Mouse (Mus musculus) gastrocnemius, postnatal 36 days (tissue): ENCODE measurements around the gene Gm44973. TPM values are rescaled to one million over a fixed set of nuclear protein-coding genes. Genes with fewer than 3 reads are reported as not detected.
"Not testable (repeated sequence)": the region's sequence is repeated elsewhere in the genome, so short reads cannot be mapped to it uniquely, and the experiment has no call there.

Source experiments
- DNase-seq, 2 experiments: peaks; one replicate each; pipeline ENCODE4 v3.0.0; 2022
- intact Hi-C: fragments of 180-260 bp; cut with DNase I; formaldehyde crosslinking; loops from one replicate; pipeline ENCODE4 v1.15.1; 2025
- long read RNA-seq, 2 experiments: library from polyadenylated mRNA; stranded (forward); transcript quantifications; one replicate each; pipeline ENCODE4 v2.0.0; 2021
- total RNA-seq, 2 experiments: library from RNA; stranded (reverse); gene quantifications; 2 replicates each; pipeline ENCODE4 v1.2.3; 2021

Gene Gm44973
- not detected for total RNA-seq
- long read RNA-seq, experiment 1, partial matches to known transcripts = 0 of 1 reads
- long read RNA-seq, experiment 1, other reads (novel, unspliced or antisense) = 1 of 1 reads
- long read RNA-seq, experiment 2, partial matches to known transcripts = 0 of 3 reads
- long read RNA-seq, experiment 2, other reads (novel, unspliced or antisense) = 3 of 3 reads

DNA sequence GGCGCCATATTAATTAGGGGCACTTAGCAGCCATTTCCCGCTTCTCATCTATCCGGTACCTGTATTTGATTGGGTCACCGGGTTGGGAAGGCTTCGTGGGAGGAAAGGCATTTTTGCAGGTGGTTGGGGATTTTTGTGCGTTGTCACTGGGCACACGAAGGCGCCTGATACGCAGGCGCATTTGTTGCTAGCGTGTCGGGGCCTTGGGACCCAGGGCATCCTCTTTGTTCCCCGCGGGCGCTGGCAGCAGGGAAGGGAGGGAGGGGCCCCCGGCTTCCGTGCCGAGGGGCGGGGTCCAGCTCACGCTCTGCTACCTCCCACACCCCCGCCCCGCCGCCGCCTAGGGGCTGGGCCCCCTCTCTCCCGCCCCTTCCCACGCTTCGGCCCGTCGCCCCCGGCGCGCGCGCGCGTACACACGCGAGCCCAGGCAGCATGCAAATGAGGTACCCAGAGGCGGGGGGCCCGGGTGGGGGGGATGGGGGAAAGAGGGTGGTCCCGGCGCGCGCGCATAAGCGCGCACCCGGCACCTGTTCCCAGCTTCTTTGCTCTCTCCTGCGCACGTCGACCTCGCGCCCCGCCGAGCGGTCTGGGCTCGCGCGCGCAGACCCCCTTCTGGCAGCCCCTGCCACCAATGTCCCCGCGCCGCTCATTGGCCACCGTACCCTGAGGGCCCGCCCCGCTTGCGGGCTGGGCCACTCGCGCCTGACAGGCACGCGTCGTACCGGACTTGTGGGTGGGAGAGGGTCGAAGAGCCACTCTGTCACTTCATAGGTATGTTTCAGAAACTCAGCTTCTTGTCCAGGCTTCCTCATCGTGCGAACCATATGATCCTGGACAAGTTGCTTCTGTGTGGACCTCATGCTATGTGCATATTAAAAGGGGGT lies at the start of gene Gm44973:
Gm44973 (plus strand) TSS at position 379 of the 884 bp plus-strand sequence.
- peak; percentile 92 to 93 for DNase-seq
- intact Hi-C loops = no loop called here

DNA sequence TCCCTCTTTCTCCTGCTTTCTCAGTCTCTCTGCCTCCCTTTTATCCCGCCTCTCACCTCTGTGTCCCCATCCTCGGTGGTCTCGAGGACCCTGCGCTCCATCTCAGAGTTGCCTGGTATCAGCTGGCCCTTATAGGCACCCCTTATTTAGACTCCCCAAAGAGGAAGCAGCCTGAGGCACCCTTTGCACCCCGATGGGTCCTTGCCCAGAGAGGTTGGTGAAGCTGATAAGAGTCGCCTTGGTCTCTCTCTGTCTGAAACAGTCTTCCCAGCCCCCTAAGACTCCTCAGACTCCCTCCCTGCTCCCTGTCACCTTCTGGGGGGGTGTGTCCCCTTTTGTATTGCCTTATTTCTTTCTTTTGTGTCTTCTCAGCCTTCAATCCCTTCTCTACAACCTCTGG lies 44.2 kb upstream of the Gm44973 start, which contains the start of gene Sbk3:
Sbk3 (minus strand) TSS at position 101 of the 400 bp plus-strand sequence.
- intact Hi-C loops = no loop called here
- DNase-seq = no peak

DNA sequence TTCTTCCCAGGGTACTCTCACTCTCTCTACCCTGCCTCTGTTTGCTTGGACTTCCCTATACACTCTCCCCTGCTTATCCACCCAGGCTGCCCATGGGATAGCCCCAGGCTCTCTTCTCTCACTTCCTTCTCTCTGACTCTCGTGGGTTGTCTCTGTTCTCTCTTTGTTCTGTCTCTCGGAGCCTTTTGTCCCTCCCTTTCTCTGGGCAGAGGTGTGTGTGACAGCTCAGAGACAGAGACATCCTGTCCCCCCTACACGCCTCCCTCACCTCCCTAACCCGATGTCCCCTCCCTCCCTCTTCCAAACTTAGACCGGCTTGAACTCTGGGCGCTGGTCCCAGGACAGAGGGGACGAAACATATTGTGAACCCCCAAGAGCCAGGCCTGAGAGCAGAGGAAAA lies 43.6 kb upstream of the Gm44973 start:
- no peak for DNase-seq
- intact Hi-C loops = no loop called here

DNA sequence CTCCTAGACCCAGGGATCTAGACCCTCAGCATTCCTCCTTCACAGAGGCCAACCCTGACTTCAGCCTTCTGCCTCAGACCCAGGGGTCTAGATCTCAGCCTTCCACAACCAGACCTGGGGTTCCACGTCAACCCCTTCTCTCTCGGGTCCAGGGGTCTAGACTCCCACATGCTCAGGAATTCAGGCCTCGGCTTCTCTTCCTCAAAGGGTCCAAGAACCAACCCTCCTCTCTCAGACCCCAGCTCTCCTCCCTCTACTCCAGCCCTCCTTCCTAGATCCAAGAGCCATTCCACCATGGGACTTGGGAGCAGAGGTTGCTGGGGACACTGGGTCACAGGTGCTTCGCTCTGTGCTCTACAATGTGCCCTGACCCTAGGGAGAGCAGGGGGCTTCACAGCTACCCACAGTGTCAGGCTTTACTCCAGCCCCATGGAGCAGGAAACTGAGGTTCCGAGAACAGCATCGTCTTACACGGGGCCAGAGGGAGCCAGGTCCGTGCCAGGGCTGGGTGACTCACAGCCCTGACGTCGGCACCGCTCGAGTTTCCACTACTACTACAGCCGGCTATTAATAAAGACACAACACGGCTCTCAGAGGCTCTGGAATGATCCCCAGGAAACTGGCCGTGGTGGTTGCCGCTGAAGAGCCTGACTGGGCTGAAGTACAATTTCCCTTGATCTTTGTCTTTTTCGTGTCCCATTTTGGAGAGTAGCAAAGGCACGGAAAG lies 42.8 kb upstream of the Gm44973 start:
- intact Hi-C loops = no loop called here
- DNase-seq = peak; percentile 68 to 71

DNA sequence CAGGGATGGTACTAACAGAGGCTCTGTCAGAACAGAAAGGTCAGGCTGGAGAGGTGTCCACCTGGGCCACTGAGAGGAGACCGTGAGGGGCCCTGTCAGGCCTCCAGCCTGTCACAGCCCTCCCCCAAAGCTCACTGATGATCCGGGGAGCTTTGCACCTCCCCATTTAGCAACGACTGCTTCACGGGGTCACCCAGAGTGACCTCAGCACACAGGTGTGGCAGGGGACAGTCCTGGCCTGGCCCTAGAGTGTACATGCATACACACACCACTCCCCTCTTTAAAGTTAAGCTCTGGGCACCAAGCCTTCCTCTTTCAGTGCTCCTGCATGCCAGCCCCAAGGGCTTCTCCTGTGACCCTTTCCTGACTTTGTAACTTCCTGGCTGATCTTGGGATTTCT lies 39.8 kb upstream of the Gm44973 start:
- intact Hi-C loops = no loop called here
- DNase-seq = no peak

DNA sequence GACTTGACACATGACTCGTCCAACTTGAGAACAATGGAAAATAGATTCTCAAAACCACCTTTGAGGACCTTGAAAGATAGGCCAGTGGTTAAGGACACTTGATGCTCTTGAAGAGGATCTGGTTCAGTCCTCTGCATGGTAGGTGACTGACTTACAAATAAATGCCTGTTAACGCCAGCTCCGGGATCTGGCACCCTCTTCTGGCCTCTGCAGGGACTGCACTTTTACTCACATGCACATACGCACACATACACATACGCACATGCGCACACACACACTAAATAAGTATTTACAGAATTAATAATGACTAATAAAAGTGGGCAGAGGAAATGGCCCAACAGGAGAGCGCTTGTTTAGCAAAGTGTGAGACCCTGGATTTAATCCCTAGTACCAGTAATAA lies 38.5 kb upstream of the Gm44973 start:
- intact Hi-C loops = no loop called here
- DNase-seq = no peak

DNA sequence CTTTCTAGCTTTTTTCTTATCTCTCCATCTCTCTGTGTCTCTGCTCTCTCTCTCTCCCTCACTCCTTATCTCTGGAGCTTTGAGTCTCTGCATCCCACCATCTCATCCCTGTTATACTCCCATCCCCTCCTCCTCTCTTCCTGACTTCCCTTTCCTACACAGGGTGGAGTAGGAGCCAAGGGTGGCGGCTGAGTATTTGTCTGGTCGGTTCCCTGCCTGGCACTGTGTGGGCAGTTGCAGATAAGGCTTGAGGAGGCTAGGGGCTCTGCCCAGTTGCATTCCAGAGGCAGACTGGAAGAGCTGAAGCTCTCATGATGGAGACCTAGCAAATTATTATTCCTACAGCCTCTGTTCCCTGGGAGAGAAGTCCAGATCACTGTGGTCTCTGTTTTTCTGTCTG lies 27.0 kb upstream of the Gm44973 start:
- intact Hi-C loops = no loop called here
- DNase-seq = no peak

DNA sequence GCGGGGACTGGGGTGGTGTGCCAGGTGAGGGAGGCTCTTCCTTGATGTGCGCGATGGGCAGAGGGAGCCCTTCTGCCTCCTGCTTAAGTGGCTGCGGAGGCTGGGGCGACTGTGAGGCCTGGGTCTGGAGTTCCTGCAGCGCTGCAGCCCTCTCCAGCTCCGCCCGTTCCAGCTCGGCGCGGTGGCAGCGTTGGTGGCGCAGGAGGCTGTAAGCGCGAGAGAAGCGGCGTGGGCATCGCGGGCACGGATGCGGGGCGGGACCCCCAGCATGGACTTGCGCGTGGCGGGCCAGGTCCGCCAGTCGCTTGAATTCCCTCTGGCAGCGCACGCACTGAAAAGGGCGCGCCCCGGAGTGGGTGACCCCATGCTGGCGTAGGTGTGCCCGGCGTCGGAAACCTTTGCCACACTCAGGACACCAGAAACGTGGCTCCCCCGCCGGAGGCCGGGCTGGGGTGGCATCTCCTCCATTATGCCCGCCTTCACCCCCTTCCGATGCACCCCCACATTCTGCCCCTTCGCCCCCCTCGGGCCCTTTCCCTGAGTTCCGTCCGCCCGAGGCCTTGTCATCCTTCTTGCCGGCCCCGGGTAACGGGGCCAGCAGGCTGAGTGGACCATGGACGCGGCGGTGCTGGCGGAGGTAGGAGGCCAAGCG lies 21.8 kb upstream of the Gm44973 start:
- DNase-seq = no peak
- intact Hi-C loops = no loop called here

DNA sequence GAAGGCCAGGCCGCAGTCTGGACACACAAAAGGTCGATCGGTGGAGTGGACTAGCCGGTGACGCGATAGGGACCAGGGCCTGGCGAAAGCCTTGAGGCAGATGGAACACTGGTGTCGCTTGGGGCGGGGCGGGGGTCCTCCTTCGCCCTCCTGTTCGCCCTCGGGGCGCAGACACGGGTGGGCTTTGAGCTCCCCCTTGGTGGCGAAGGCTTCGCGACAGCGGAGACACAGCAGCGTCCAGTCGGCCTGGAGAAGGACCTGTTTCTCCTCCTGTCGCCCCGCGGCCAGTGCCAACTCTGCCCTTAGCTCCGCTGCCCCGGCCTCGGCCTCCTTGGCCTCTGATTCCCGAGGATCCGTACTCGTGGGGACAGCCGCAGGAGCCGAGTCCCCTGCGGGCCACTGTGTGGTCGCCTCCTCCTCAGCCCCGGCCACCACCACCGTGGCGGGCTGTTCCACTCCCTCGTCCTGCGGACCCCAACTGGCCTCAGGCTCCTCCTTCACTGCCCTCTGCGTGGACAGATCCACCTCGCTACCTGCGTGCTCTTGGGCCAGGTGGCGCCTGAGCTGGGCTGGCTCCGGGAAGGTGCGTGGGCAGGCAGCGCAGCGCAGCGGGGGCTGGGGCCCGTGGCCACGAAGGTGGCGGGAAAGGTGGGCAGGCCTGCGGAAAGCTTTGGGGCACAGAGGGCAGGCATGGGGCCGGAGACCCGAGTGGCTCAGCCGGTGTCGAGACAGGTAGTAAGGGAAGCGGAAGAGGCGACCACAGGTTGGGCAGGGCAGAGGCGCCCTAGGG lies 21.1 kb upstream of the Gm44973 start:
- intact Hi-C loops = no loop called here
- DNase-seq = no peak

DNA sequence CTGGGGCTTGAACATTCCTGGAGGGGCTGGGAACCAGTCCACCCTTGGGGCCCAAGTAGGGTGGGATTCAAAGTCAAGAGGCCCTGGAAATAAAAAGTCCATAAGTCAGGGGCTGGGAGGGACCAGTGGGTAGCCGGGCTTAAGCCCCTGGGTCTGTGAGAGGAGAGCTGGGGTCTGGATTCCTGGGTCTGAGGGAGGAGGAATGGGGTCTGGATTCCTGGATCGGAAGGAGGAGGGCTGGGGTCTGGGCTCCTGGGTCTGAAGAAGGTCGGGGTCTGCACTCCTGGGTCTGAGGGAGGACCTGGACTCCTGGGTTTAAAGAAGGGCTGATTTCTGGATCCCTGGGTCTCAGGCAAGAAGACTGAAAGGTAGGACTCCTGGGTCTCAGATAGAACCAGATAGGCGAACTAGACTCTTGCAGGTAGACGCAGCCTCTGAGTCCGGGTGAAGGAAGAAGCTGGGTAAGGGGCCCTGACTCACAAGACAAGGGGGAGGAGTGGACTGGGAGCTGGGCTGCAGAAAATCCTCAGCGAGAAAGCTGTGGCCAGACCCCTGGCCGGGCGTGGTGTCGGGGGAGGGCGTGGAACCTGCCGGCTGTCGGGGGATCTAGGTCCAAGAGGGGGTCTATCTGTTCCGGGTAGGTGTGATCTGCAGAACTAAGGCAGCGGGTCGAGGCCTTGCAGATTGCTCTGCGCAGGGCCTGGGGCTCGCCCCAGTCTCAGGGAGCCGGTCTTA lies 19.9 kb upstream of the Gm44973 start:
- no peak for DNase-seq
- intact Hi-C loops = no loop called here

DNA sequence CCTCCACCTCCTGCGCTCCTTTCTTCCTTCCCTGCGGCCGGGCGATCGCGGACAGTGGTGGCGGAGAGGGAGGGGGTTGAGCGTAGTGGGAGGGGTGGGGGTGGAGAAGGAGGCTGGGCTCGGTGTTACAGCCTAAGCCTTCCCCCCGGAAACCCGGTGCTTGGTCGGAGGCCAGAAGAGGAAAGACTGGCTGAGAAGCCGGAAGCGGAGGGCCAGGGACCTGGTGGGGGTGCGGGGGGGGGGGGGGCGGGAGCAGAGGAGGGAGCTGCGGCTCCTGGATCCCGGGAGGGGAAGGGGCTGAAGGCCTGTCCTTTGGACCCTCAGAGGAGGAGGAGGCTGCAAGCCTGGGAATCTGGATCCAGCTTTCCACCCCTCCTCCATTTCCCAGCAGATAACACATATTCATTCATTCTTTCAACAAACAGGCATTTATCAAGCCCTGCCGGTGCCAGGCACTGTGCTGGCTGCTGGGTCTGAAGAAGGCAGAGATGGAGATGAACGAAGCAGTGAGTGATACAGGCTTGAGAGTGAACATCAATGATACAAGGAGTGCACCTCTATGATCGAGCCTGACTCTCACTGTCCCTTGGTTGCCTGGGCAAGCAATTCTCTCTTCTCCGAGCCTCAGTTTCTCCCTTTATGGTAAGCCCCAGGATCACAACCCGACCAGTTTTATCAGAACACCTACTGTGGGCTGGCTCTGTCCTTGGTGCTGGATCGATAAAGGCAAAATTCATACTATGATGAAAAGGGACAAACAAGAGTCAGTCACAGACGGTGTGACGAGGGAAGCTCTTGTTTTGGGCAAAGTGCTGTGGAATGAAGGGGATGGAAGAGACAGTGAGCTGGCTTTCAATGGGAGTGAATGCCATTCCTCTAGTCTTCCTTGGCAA lies 19.0 kb upstream of the Gm44973 start, which contains the start of gene Zfp579:
Zfp579 (minus strand) TSS at position 156 of the 893 bp plus-strand sequence.
- peak; percentile 93 to 94 for DNase-seq
- intact Hi-C loops = no loop called here

DNA sequence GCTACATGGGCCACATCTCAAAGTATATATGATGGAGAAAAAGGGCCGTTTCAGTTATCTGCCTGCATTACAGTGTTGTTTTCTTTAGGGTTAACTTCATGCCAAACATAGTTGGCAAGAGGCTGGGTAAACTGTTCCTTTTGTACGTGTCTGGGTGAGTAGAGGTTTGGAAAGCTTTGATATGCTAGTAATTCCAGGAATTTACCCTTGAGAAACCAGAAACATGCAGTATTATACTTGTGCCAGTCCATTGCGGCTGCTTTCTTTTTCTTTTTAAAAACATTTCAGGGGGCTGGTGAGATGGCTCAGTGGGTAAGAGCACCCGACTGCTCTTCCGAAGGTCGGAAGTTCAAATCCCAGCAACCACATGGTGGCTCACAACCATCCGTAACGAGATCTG lies 18.4 kb upstream of the Gm44973 start:
- intact Hi-C loops = no loop called here
- DNase-seq = no peak

DNA sequence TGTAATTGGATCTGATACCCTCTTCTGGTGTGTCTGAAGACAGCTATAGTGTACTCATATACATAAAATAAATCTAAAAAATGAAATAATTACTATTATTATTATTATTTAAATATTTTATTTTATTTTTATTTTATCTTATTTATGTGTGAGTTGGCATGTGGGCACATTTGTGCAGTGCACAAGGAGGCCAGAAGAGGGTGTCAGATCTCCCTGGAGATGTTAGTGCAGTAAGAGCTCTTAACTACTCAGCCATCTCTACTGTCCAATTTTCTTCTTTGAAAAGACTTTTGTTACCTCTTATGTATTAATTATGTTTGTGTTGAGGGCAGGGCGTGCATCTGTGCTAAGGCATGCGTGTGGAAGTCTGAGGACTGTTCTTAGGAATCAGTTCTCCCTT lies 15.4 kb upstream of the Gm44973 start:
- no peak for DNase-seq

DNA sequence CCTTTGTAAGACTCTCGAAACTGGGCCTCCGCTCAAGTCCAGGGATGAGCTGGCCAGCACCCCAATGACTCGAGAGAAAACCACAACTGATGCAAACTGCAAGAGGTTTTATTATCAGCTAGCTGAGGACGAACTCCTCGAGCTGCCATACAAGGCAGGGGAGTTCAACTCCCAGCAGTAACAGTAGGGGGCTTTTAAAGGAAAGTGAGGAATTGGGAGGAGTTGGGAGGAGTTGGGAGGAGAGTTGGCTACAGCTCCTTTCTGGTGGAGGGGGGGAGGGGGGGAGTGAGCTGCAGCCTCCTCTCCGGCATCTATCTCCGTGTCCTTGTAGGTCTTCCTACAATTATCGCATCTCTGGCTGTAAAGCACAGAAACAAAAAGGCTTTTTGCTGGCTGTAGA lies 12.4 kb upstream of the Gm44973 start:
- DNase-seq, intact Hi-C loops: not testable (repeated sequence)

More for the DNA sequence above, 15.4 kb upstream of the Gm44973 start:
- intact Hi-C loops = no loop called here

DNA sequence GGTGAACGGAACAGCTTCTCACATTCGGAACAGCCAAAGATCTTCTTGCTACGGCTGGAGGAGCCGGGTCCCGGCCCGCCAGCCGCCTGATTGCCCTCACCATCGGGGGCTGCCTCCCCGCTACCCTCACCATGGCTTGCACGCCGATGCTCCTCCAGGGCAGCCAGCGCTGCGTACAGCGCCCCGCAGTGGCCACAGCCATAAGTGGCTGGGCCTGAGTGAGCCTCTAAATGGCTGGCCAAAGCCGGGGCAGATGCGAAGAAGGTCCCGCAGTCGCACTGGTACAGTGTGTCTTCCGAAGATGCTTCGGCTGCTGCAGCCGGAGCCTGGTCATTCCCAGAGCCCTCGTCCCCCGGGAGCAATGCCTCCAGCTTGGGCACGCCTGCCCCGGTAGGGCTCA lies 7.1 kb upstream of the Gm44973 start:
- no peak for DNase-seq
- intact Hi-C loops = loop anchor here (5.0 kb wide), 1 partner anchor 44 kb away; the partner anchor contains the start of gene Zfp580

DNA sequence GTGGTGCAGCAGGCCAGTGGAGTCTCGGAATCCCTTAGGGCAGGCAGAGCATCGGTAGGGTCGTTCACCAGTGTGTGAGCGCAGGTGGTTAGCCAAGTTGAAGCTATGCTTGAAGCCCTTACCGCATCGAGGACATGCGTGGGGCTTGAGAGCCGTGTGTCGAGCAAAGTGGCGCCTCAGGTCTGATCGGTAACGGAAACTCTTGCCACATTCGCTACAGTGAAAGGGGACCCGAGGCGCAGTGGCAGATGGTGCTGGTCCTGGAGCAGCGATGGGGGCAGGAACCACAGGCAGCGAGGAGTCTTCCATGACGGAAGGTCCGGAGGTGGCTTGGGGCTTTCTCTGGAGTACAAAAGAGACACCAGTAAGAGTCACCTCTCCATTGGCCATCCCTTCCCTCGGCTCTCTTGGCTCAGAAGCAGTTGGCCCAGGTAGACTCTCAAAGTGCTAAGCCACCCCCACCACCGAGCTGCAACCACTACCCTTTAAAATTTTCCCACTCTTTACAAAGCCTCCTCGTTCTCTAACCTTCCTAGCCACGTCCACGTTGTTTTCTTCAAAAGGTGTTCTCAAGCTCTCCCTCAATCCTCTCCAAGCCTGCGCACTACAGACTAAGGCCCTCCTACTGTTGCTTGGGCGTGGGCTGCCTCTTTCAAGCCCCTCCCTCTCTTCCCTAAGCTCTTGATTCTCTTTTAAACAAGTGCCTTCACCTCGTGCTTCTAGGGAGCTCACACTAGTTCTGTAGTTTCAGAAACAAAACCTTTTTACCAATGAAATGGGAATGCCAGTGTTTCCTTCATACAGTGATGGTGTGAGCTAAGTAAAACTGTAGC lies 2.4 kb upstream of the Gm44973 start:
- intact Hi-C loops = no loop called here
- no peak for DNase-seq
